In the genomic region with DNA sequence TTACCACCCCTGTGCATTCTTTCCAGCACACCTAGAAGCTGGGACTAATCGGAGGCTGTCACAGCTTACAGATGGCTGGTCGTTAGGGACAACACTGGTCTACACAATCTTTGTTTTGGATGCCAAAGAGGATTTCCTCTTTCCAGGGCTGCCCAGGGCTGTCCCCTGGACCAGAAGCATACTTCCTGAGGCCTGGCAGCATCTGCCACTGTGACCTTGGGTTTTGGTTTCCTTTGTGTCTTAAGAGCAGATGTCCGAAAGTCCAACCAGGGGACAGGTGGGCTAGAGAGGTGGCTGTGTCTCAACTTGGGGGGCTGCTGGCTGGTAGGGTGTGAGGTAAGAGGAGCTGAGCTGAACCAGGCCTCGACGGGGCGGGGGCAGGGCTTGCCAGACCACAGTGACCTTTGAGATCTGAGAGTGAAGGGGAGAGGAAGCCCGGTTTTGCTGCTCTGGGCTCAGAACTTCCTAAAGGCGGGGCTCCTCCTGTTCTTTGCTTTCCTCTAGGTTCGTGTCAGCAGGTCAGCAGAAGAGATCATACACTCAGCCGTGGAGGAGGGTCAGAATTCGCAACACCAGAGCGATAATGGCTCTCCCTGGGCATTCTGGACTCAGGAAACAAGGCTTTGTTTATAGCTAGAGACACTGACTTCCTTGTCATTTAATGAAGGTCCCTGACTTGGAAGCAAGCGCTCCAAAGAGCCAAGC, we compare ENCODE assay signal across 8 mouse cellular contexts.
DNase-seq lines count a peak whose midpoint lies in the region; ATAC-seq and TF ChIP-seq lines count a peak whose summit lies in the region.

No protein-coding gene starts in this region.

- 45% methylated on average over 13 of the region's 13 CpGs for WGBS in lung, embryonic 14.5 days

- TF ChIP-seq CTCF in CH12.LX (conservative IDR thresholded peaks at IDR 0.05 in 1 of 2, IDR thresholded peaks at IDR 0.05 in 1 of 2; ENCODE audit: low read depth in 2 of 2, low read length in 2 of 2): no peak
- no peak for TF ChIP-seq CTCF in lung, embryonic 14.5 days (IDR thresholded peaks at IDR 0.05; ENCODE audit: low read depth)

- no peak overlapping the region for H3K27ac ChIP-seq in CH12.LX (ENCODE audit: insufficient read depth, low read depth)
- H3K27ac ChIP-seq in lung, embryonic 14.5 days (ENCODE audit: low read depth): peak overlapping the region; percentile 37

- H3K4me3 ChIP-seq in CH12.LX (replicated peaks in 1 of 3; ENCODE audit: low read depth in 2 of 3, low read length in 2 of 3, poor library complexity in 1 of 3): no peak overlapping the region
- no peak overlapping the region for H3K4me3 ChIP-seq in lung, embryonic 14.5 days (ENCODE audit: low read depth, low read length)

- DNase-seq in CH12.LX (ENCODE audit: extremely low read depth): no peak
- DNase-seq in adrenal gland, postnatal 25 days: peak; percentile 15
- peak; percentile 78 for DNase-seq in heart, adult 8-10 months (ENCODE audit: low spot score)
- DNase-seq in kidney, adult 18-20 months: peak; percentile 57
- peak; percentile 61 for DNase-seq in lung, embryonic 14.5 days
- peak; percentile 29 for DNase-seq in thymus, postnatal 4 days
- DNase-seq in cerebellum, adult 8-10 months: no peak
- DNase-seq in frontal cortex, postnatal 25 days (ENCODE audit: low spot score in 2 of 2): no peak

- H3K9me3 ChIP-seq in CH12.LX (replicated peaks; ENCODE audit: low read length): peaks cover 2% of the 10 kb centered on the region
- H3K9me3 ChIP-seq in lung, embryonic 14.5 days (ENCODE audit: low read depth, low read length): no peaks in the 10 kb centered on the region

- dilution Hi-C loops in CH12.LX (cut with MboI; ENCODE audit: extremely low pct_ligation_motif_present, extremely low pct_unique_long_range_greater_than_20kb, low sequenced_read_pairs): no loop called here

- H3K4me2 ChIP-seq in CH12.LX (ENCODE audit: insufficient read depth, low read depth, poor library complexity, severe bottlenecking): peak overlapping the region; percentile 1; the same call in 1 of the 2 replicates
- no peak overlapping the region for H3K4me2 ChIP-seq in lung, embryonic 14.5 days

- H3K36me3 ChIP-seq in CH12.LX (replicated peaks in 1 of 2; ENCODE audit: control insufficient read depth in 1 of 2, insufficient read depth in 1 of 2, low read length in 1 of 2): no peaks in the 10 kb centered on the region
- H3K36me3 ChIP-seq in lung, embryonic 14.5 days (ENCODE audit: insufficient read depth): no peaks in the 10 kb centered on the region

- no peak for TF ChIP-seq POLR2A in CH12.LX (IDR thresholded peaks at IDR 0.05; ENCODE audit: low read depth, low read length)

- no peak for TF ChIP-seq EP300 in CH12.LX (IDR thresholded peaks at IDR 0.05; ENCODE audit: low read length)

- H3K27me3 ChIP-seq in CH12.LX (replicated peaks): no peaks in the 10 kb centered on the region
- H3K27me3 ChIP-seq in lung, embryonic 14.5 days (ENCODE audit: insufficient read depth, low read length): no peaks in the 10 kb centered on the region

- TF ChIP-seq RAD21 in CH12.LX (IDR thresholded peaks at IDR 0.05; ENCODE audit: low read depth, low read length): no peak

- in situ Hi-C loops in CH12.LX (cut with MboI; ENCODE audit: low pct_ligation_motif_present, low pct_unique_long_range_greater_than_20kb, low sequenced_read_pairs): no loop called here

- peak; percentile 69 for ATAC-seq in lung, embryonic 14.5 days (ENCODE audit: insufficient read depth)

- peaks cover 14 to 19% of the 10 kb centered on the region in 2 experiments; a peak in 3 of 4 replicates for H3K4me1 ChIP-seq in CH12.LX (ENCODE audit: control insufficient read depth in 1 of 2, insufficient read depth in 2 of 2)
- no peaks in the 10 kb centered on the region for H3K4me1 ChIP-seq in lung, embryonic 14.5 days (ENCODE audit: insufficient read depth)

- H3K9ac ChIP-seq in CH12.LX (ENCODE audit: insufficient read depth, low read depth): no peak overlapping the region
- no peak overlapping the region for H3K9ac ChIP-seq in lung, embryonic 14.5 days

- no peaks in the 10 kb centered on the region for H3K79me2 ChIP-seq in CH12.LX (replicated peaks; ENCODE audit: control insufficient read depth, extremely low read depth, insufficient read depth, poor library complexity, severe bottlenecking)

TF ChIP-seq in CH12.LX, 34 proteins besides CTCF, POLR2A, EP300 and RAD21:
- peak; percentile 14; the same call in 1 of the 2 replicates for TF ChIP-seq TCF12 (IDR thresholded peaks at IDR 0.05; ENCODE audit: low read depth, low read length)
- no peak for TF ChIP-seq MAX (IDR thresholded peaks at IDR 0.05; ENCODE audit: low read length)
- TF ChIP-seq CHD2 (IDR thresholded peaks at IDR 0.05; ENCODE audit: low read length): peak; percentile 48; the same call in 1 of the 2 replicates
- no peak for TF ChIP-seq JUN (IDR thresholded peaks at IDR 0.05; ENCODE audit: insufficient read depth, low read depth, low read length)
- TF ChIP-seq ETS1 (conservative IDR thresholded peaks at IDR 0.05; ENCODE audit: low read depth, low read length): no peak
- no peak for TF ChIP-seq MAZ (IDR thresholded peaks at IDR 0.05; ENCODE audit: low read depth, low read length)
- TF ChIP-seq IRF4 (IDR thresholded peaks at IDR 0.05; ENCODE audit: low read depth, low read length): no peak
- TF ChIP-seq UBTF (IDR thresholded peaks at IDR 0.05; ENCODE audit: low read depth, low read length): no peak
- TF ChIP-seq KAT2A (IDR thresholded peaks at IDR 0.05; ENCODE audit: insufficient replicate concordance, low read length): no peak
- peak; percentile 35; the same call in 1 of the 2 replicates for TF ChIP-seq ELF1 (IDR thresholded peaks at IDR 0.05; ENCODE audit: low read depth, low read length)
- no peak for TF ChIP-seq TBP (conservative IDR thresholded peaks at IDR 0.05; ENCODE audit: low read depth, low read length)
- no peak for TF ChIP-seq NELFE (IDR thresholded peaks at IDR 0.05; ENCODE audit: low read depth, low read length)
- no peak for TF ChIP-seq JUND (conservative IDR thresholded peaks at IDR 0.05; ENCODE audit: low read depth, low read length)
- no peak for TF ChIP-seq GABPA (IDR thresholded peaks at IDR 0.05; ENCODE audit: insufficient replicate concordance, low read depth, low read length)

Comparison
In these comparisons a context has a peak if more than half of its experiments do, and no peak if none do; other contexts are left out.
1. DNase-seq: peak in adrenal gland, postnatal 25 days (single experiment), heart, adult 8-10 months (single experiment), kidney, adult 18-20 months (single experiment), lung, embryonic 14.5 days (single experiment) and thymus, postnatal 4 days (single experiment); none in CH12.LX (single experiment), cerebellum, adult 8-10 months (single experiment) and frontal cortex, postnatal 25 days (0 of 2).